Mouse (Mus musculus) intestine, embryonic 15.5 days (tissue): Measurements from ENCODE around the gene Borcs7. TPM values are rescaled to one million over a fixed set of nuclear protein-coding genes. Genes with fewer than 3 reads are reported as not detected.

Source experiments
- ATAC-seq: fragments of 200-750 bp; cut with Nextera tagmentation; 2 replicates; pipeline ENCODE4 v1.8.0; 2017; ENCODE audit warnings: moderate TSS enrichment, moderate library complexity
- H3K27ac ChIP-seq: fragments of 300-500 bp; sonication (generic); 2 replicates; pipeline ENCODE4 v1.5.1; 2015; ENCODE audit warnings: mild to moderate bottlenecking, inconsistent platforms
- H3K27me3 ChIP-seq: fragments of 300-500 bp; sonication (generic); replicated peaks from 2 replicates; pipeline ENCODE4 v1.6.1; 2015; ENCODE audit warnings: inconsistent platforms
- H3K36me3 ChIP-seq: fragments of 300-500 bp; sonication (generic); 2 replicates; pipeline ENCODE4 v1.6.1; 2015; ENCODE audit warnings: inconsistent platforms
- H3K4me1 ChIP-seq: fragments of 300-500 bp; sonication (generic); replicated peaks from 2 replicates; pipeline ENCODE4 v1.6.1; 2015; ENCODE audit warnings: inconsistent platforms
- H3K4me2 ChIP-seq: fragments of 300-500 bp; sonication (generic); replicated peaks from 2 replicates; pipeline ENCODE4 v1.6.1; 2015; ENCODE audit warnings: mild to moderate bottlenecking, inconsistent platforms
- H3K4me3 ChIP-seq: fragments of 300-500 bp; sonication (generic); replicated peaks from 2 replicates; pipeline ENCODE4 v1.5.1; 2015; ENCODE audit warnings: inconsistent platforms
- H3K9ac ChIP-seq: fragments of 300-500 bp; sonication (generic); 2 replicates; pipeline ENCODE4 v1.6.1; 2015; ENCODE audit warnings: inconsistent platforms
- H3K9me3 ChIP-seq: fragments of 300-500 bp; sonication (generic); 2 replicates; pipeline ENCODE4 v1.6.1; 2016; ENCODE audit warnings: inconsistent platforms
- WGBS: fragments of 180-500 bp; shearing (Covaris S2); methylation state at CpG from one replicate; pipeline ENCODE4 v1.1.7; 2015; 5-methylcytosine and 5-hydroxymethylcytosine counted together
- polyA plus RNA-seq: library from polyadenylated mRNA; unstranded; fragments of >200 nt; fragmentation: Nextera tagmentation; extraction: Ambion mirVana; gene quantifications from 2 replicates; pipeline ENCODE4 v1.2.1, GENCODE M21; 2015

Borcs7 gene
- polyA plus RNA-seq, 1 experiment from 2014 or later, result 14.5 TPM

GRCm38 (mm10) chr19:46653188-46653587, 36.5 kb upstream of the Borcs7 start:
- no peaks in the 10 kb centered on the region for H3K27me3 ChIP-seq
- H3K4me3 ChIP-seq, result no peak overlapping the region
- peaks cover 42% of the 10 kb centered on the region for H3K36me3 ChIP-seq
- H3K27ac ChIP-seq, result no peak overlapping the region
- H3K4me1 ChIP-seq, result no peaks in the 10 kb centered on the region
- no peaks in the 10 kb centered on the region for H3K9me3 ChIP-seq
- WGBS, result 74% methylated on average over 5 of the region's 5 CpGs
- H3K4me2 ChIP-seq, result no peak overlapping the region
- H3K9ac ChIP-seq, result no peak overlapping the region
- no peak for ATAC-seq

DNA sequence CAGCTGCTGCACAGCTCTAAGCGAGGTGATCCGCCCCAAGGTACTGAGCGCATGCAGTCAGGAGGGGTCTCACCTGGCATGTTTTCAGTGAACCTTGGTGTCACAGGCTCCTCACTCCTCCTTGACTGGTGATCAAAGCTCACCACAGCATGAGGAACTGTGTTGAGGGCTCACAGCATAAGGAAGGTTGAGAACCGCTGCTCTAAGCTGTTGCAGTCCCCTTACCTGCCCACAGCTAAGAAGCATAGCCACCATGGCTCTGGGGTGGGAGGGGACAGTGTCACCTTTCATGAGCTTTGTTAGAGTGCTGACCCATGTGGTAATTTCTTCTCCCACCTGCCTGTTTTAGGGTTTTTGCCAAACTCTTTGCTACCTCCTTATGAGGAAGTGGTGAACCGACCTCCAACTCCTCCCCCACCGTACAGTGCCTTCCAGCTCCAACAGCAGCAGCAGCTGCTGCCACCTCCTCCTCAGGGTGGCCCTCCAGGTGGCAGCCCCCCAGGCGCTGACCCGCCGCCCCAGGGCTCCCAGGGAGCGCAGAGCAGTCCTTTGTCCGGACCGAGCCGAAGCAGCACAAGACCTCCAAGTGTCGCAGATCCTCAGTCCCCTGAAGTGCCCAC, 36.0 kb upstream of the Borcs7 start:
- no peaks in the 10 kb centered on the region for H3K9me3 ChIP-seq
- ATAC-seq, result no peak
- H3K4me1 ChIP-seq, result no peaks in the 10 kb centered on the region
- no peak overlapping the region for H3K27ac ChIP-seq
- 93% methylated on average over 14 of the region's 14 CpGs for WGBS
- no peak overlapping the region for H3K4me2 ChIP-seq
- H3K4me3 ChIP-seq, result no peak overlapping the region
- H3K27me3 ChIP-seq, result no peaks in the 10 kb centered on the region
- no peak overlapping the region for H3K9ac ChIP-seq
- peaks cover 42% of the 10 kb centered on the region for H3K36me3 ChIP-seq

GRCm38 (mm10) chr19:46655626-46656025, 34.1 kb upstream of the Borcs7 start:
- WGBS, result 91% methylated on average over 10 of the region's 10 CpGs

DNA sequence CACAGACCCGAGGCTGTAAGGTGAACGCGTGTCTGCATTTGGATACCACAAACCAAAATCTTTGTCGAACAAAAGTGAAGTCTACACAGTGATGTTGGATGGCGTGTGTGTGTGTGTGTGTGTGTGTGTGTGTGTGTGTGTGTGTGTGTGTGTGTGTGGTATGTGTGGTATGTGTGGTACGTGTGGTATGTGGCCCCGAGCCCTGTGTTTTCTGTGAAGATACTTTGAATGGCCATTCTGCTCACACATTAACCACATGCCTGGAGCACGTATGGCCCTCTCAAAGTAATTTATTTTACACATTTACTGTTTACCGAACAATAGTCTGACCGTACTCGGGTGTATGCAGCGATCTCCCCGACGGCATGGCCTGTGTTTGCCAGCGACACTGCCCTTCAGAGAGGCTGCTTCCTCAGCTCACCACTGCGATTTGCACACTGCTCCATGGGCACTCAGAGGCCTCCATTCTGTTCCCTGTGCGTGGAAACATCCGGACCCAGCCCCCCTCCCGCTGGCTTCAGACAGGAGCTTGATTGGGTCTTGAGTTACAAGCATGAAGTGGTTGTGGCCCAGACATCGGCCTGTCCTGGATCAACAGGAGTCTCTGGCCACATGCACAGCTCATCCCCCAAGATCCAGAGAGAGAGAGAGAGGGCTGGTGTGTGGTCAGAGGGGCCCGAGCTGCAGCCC, 33.4 kb upstream of the Borcs7 start:
- 86% methylated on average over 21 of the region's 21 CpGs for WGBS
- Histone ChIP-seq H3K4me1 (0 out of 2 replicates have a peak, but pooled peaks cover 1% of the 10 kb centered on the region), H3K9me3 (no peaks in the 10 kb centered on the region), H3K4me3 (no peak overlapping the region), H3K27ac (no peak overlapping the region), H3K4me2 (no peak overlapping the region), H3K36me3 (peaks cover 42% of the 10 kb centered on the region), H3K9ac (no peak overlapping the region), H3K27me3 (no peaks in the 10 kb centered on the region)
- ATAC-seq, result no peak

More at GRCm38 (mm10) chr19:46655626-46656025, 34.1 kb upstream of the Borcs7 start:
- Histone ChIP-seq H3K4me2 (no peak overlapping the region), H3K9ac (no peak overlapping the region), H3K36me3 (peaks cover 42% of the 10 kb centered on the region), H3K9me3 (no peaks in the 10 kb centered on the region), H3K4me1 (no peaks in the 10 kb centered on the region), H3K27ac (no peak overlapping the region), H3K27me3 (no peaks in the 10 kb centered on the region), H3K4me3 (no peak overlapping the region)
- no peak for ATAC-seq

DNA sequence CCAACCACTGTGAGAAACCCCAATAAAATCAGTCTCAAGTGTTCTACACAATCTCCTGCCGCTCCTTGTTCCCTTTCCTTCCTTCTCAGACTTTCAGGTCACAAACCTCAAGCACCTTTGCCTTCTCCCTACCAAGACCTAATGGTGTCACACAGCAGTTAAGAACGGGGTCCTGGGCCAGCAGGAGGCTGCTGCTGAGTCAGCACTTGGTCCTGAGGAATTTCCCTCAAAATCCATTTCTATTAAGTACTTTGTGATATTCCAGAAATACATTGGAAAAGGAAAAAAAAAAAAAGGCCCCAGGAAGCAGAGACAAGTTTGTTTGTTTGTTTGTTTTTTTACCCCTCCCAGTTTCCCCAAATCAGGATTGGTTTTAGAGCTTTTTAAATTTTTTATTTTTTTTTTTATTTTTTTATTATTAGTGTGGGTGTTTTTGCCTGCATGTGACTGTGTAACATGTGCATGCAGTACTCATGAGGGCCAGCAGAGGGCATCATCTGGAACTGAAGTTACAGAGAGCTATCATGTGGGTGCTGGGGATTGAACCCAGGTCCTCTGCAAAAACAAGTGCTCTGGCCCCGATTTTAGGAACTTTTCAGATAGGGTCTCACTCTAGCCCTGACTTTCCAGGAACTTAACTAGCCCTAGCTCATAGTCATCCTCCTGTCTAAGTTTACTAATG, 32.2 kb upstream of the Borcs7 start:
- Histone ChIP-seq H3K36me3 (peaks cover 35% of the 10 kb centered on the region), H3K4me3 (no peak overlapping the region), H3K9ac (no peak overlapping the region), H3K4me2 (no peak overlapping the region), H3K4me1 (0 out of 2 replicates have a peak, but pooled peaks cover 5% of the 10 kb centered on the region), H3K27me3 (no peaks in the 10 kb centered on the region), H3K27ac (no peak overlapping the region), H3K9me3 (no peaks in the 10 kb centered on the region)
- ATAC-seq, result no peak
- WGBS, result 93% methylated on average over 3 of the region's 3 CpGs

- no peaks in the 10 kb centered on the region for H3K9me3 ChIP-seq
- 0 out of 2 replicates have a peak, but pooled peaks have one; percentile 19 for ATAC-seq
- 0 out of 2 replicates have a peak, but pooled peaks cover 5% of the 10 kb centered on the region for H3K4me1 ChIP-seq
- H3K27me3 ChIP-seq, result no peaks in the 10 kb centered on the region
- H3K36me3 ChIP-seq, result peaks cover 30% of the 10 kb centered on the region
- no peak overlapping the region for H3K4me3 ChIP-seq
- WGBS, result 94% methylated on average over 7 of the region's 7 CpGs
- H3K9ac ChIP-seq, result no peak overlapping the region
- H3K4me2 ChIP-seq, result no peak overlapping the region
- H3K27ac ChIP-seq, result no peak overlapping the region
Measured at GRCm38 (mm10) chr19:46658348-46658747, 31.4 kb upstream of the Borcs7 start.

DNA sequence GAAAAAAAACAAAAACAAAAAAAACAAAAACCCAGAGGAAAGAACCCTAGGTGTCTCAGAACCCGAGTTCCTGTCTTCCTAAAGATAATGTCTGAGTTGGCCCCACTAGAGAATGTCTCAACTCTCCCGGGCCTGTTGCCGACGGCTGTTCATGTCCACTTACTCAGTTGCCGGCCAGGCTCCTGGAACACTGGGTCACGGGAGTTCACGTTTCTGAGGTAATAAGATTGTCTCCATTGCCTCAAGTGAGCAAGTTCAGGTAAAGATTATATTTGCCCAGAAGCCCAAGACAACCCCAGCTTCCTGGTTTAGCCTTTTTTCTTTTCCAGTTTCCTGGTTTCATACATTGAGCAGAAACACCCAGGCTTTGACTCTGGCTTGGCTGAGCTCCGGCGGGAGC, 30.9 kb upstream of the Borcs7 start:
- peak; percentile 57 for ATAC-seq
- Histone ChIP-seq H3K9me3 (no peaks in the 10 kb centered on the region), H3K4me2 (no peak overlapping the region), H3K27ac (no peak overlapping the region), H3K4me3 (no peak overlapping the region), H3K4me1 (0 out of 2 replicates have a peak, but pooled peaks cover 5% of the 10 kb centered on the region), H3K9ac (no peak overlapping the region), H3K36me3 (peaks cover 25% of the 10 kb centered on the region), H3K27me3 (no peaks in the 10 kb centered on the region)
- 69% methylated on average over 9 of the region's 9 CpGs for WGBS

GRCm38 (mm10) chr19:46661511-46661910, 28.2 kb upstream of the Borcs7 start:
- H3K27me3 ChIP-seq, result no peaks in the 10 kb centered on the region
- 0 out of 2 replicates have a peak, but pooled peaks cover 5% of the 10 kb centered on the region for H3K4me1 ChIP-seq
- H3K36me3 ChIP-seq, result peaks cover 8% of the 10 kb centered on the region
- no peaks in the 10 kb centered on the region for H3K9me3 ChIP-seq
- H3K27ac ChIP-seq, result no peak overlapping the region
- no peak overlapping the region for H3K4me3 ChIP-seq
- no peak for ATAC-seq
- 43% methylated on average over 4 of the region's 4 CpGs for WGBS
- no peak overlapping the region for H3K9ac ChIP-seq
- no peak overlapping the region for H3K4me2 ChIP-seq

DNA sequence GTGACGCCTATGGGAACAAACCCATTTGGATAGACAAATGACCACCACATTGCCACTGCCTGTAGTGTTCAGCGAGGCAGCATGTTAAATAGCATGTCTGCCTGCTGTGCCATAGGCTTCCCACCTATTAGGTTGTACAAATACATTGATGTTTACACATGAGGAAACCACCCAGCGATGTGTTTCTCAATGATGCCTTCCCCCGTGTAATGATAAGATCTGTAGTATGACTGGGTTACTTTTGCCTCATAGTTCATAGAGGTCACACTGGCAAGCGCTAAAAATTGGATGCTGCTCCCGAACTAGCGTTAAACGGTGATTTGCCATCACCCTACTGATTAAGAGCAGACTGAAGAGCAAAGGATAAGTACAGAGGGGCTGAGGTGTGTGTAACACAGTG, 27.5 kb upstream of the Borcs7 start:
- no peaks in the 10 kb centered on the region for H3K27me3 ChIP-seq
- ATAC-seq, result no peak
- 0 out of 2 replicates have a peak, but pooled peaks cover 2% of the 10 kb centered on the region for H3K36me3 ChIP-seq
- H3K4me3 ChIP-seq, result no peak overlapping the region
- WGBS, result 69% methylated on average over 8 of the region's 8 CpGs
- H3K27ac ChIP-seq, result no peak overlapping the region
- H3K4me2 ChIP-seq, result no peak overlapping the region
- no peak overlapping the region for H3K9ac ChIP-seq
- H3K4me1 ChIP-seq, result 0 out of 2 replicates have a peak, but pooled peaks cover 5% of the 10 kb centered on the region
- H3K9me3 ChIP-seq, result no peaks in the 10 kb centered on the region

- 78% methylated on average over 6 of the region's 6 CpGs for WGBS
Measured at GRCm38 (mm10) chr19:46662784-46663183, 26.9 kb upstream of the Borcs7 start.

GRCm38 (mm10) chr19:46665474-46665873, 24.2 kb upstream of the Borcs7 start:
- 62% methylated on average over 7 of the region's 7 CpGs for WGBS
- no peak for ATAC-seq
- no peak overlapping the region for H3K4me2 ChIP-seq

More at GRCm38 (mm10) chr19:46662784-46663183, 26.9 kb upstream of the Borcs7 start:
- Histone ChIP-seq H3K4me2 (no peak overlapping the region), H3K27me3 (no peaks in the 10 kb centered on the region), H3K27ac (no peak overlapping the region), H3K9ac (no peak overlapping the region), H3K9me3 (no peaks in the 10 kb centered on the region), H3K4me1 (0 out of 2 replicates have a peak, but pooled peaks cover 5% of the 10 kb centered on the region), H3K4me3 (no peak overlapping the region), H3K36me3 (no peaks in the 10 kb centered on the region)
- no peak for ATAC-seq

DNA sequence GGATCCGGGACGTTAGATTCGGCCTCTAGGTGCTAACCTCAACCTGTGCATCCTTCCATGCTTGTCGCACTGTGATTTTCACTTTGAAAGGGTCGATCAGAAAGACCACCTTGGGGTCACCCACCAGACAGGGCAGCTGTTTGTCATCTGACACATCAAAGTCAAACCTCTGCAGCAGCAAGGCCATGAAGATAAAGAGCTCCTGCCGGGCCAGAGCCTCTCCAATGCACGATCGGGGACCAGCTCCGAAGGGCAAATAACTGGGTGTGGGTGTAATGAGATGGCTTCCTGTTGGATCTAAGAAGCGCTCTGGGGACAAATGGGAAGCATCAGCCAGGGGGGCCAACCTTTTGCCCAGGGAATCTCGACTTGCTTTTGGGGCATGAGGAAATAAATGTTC, 22.4 kb upstream of the Borcs7 start:
- Histone ChIP-seq H3K27me3 (no peaks in the 10 kb centered on the region; the same call in 1 of the 2 replicates), H3K4me3 (no peak overlapping the region), H3K4me2 (no peak overlapping the region), H3K9ac (no peak overlapping the region), H3K4me1 (no peaks in the 10 kb centered on the region), H3K9me3 (no peaks in the 10 kb centered on the region), H3K36me3 (no peaks in the 10 kb centered on the region), H3K27ac (no peak overlapping the region)
- ATAC-seq, result no peak
- 55% methylated on average over 11 of the region's 11 CpGs for WGBS

More at GRCm38 (mm10) chr19:46665474-46665873, 24.2 kb upstream of the Borcs7 start:
- Histone ChIP-seq H3K9ac (no peak overlapping the region), H3K27me3 (no peaks in the 10 kb centered on the region), H3K4me3 (no peak overlapping the region), H3K4me1 (0 out of 2 replicates have a peak, but pooled peaks cover 5% of the 10 kb centered on the region), H3K36me3 (no peaks in the 10 kb centered on the region), H3K9me3 (no peaks in the 10 kb centered on the region), H3K27ac (no peak overlapping the region)
